Mouse (Mus musculus): ENCODE measurements around the gene Cacng5. TPM values are rescaled to one million over a fixed set of nuclear protein-coding genes. Genes with fewer than 3 reads are reported as not detected.

Gene Cacng5
- polyA plus RNA-seq, 1 experiment from 2014 or later, result 0.82 TPM

- WGBS, result 88% methylated on average over 2 of the region's 2 CpGs
- H3K4me1 ChIP-seq (replicated peaks; ENCODE audit: control insufficient read depth, insufficient read depth, low read length), result no peaks in the 10 kb centered on the region
- no peak overlapping the region for H3K4me2 ChIP-seq (replicated peaks; ENCODE audit: low read depth, low read length)
- DNase-seq (ENCODE audit: low spot score) (no peak), ATAC-seq (ENCODE audit: low FRiP score) (no peak)
- no peak overlapping the region for H3K4me3 ChIP-seq (ENCODE audit: low read depth, low read length)
- H3K27ac ChIP-seq (ENCODE audit: low read depth, low read length), result no peak overlapping the region
- no peaks in the 10 kb centered on the region for H3K36me3 ChIP-seq (ENCODE audit: control insufficient read depth, insufficient read depth, low read length)
- no peak overlapping the region for H3K9ac ChIP-seq (ENCODE audit: low read depth, low read length)
- no peaks in the 10 kb centered on the region for H3K27me3 ChIP-seq (ENCODE audit: control insufficient read depth, insufficient read depth, low read length)
- H3K9me3 ChIP-seq (ENCODE audit: control insufficient read depth, low read length), result 0 out of 2 replicates have a peak, but pooled peaks cover 2% of the 10 kb centered on the region
These were observed 22.1 kb upstream of the Cacng5 start for GRCm38 (mm10) chr11:107936929-107937328.

- 71% methylated on average over 7 of the region's 7 CpGs for WGBS
- Histone ChIP-seq H3K27ac (ENCODE audit: low read depth, low read length) (no peak overlapping the region), H3K4me1 (replicated peaks; ENCODE audit: control insufficient read depth, insufficient read depth, low read length) (no peaks in the 10 kb centered on the region), H3K9ac (ENCODE audit: low read depth, low read length) (no peak overlapping the region), H3K27me3 (ENCODE audit: control insufficient read depth, insufficient read depth, low read length) (no peaks in the 10 kb centered on the region), H3K4me2 (replicated peaks; ENCODE audit: low read depth, low read length) (no peak overlapping the region), H3K36me3 (ENCODE audit: control insufficient read depth, insufficient read depth, low read length) (no peaks in the 10 kb centered on the region), H3K9me3 (ENCODE audit: control insufficient read depth, low read length) (no peaks in the 10 kb centered on the region), H3K4me3 (ENCODE audit: low read depth, low read length) (no peak overlapping the region)
- ATAC-seq (ENCODE audit: low FRiP score) (no peak), DNase-seq (ENCODE audit: low spot score) (no peak)
These were observed 16.9 kb upstream of the Cacng5 start for GRCm38 (mm10) chr11:107931721-107932120.

GRCm38 (mm10) chr11:107931288-107931687 is 16.4 kb upstream of the Cacng5 start:
- Histone ChIP-seq H3K27me3 (ENCODE audit: control insufficient read depth, insufficient read depth, low read length) (no peaks in the 10 kb centered on the region), H3K4me2 (replicated peaks; ENCODE audit: low read depth, low read length) (no peak overlapping the region), H3K27ac (ENCODE audit: low read depth, low read length) (no peak overlapping the region), H3K36me3 (ENCODE audit: control insufficient read depth, insufficient read depth, low read length) (no peaks in the 10 kb centered on the region), H3K9me3 (ENCODE audit: control insufficient read depth, low read length) (no peaks in the 10 kb centered on the region), H3K4me3 (ENCODE audit: low read depth, low read length) (no peak overlapping the region), H3K9ac (ENCODE audit: low read depth, low read length) (no peak overlapping the region), H3K4me1 (replicated peaks; ENCODE audit: control insufficient read depth, insufficient read depth, low read length) (no peaks in the 10 kb centered on the region)
- no peak for DNase-seq (ENCODE audit: low spot score)
- ATAC-seq (ENCODE audit: low FRiP score), result no peak
- WGBS, result 92% methylated on average over 11 of the region's 11 CpGs

- Histone ChIP-seq H3K27ac (ENCODE audit: low read depth, low read length) (no peak overlapping the region), H3K4me2 (replicated peaks; ENCODE audit: low read depth, low read length) (no peak overlapping the region), H3K9me3 (ENCODE audit: control insufficient read depth, low read length) (no peaks in the 10 kb centered on the region), H3K4me1 (replicated peaks; ENCODE audit: control insufficient read depth, insufficient read depth, low read length) (no peaks in the 10 kb centered on the region), H3K36me3 (ENCODE audit: control insufficient read depth, insufficient read depth, low read length) (no peaks in the 10 kb centered on the region), H3K9ac (ENCODE audit: low read depth, low read length) (no peak overlapping the region), H3K4me3 (ENCODE audit: low read depth, low read length) (no peak overlapping the region), H3K27me3 (ENCODE audit: control insufficient read depth, insufficient read depth, low read length) (no peaks in the 10 kb centered on the region)
- WGBS, result 73% methylated on average over 3 of the region's 3 CpGs
- no peak for ATAC-seq (ENCODE audit: low FRiP score)
- DNase-seq (ENCODE audit: low spot score), result no peak
These were observed 14.9 kb upstream of the Cacng5 start for GRCm38 (mm10) chr11:107929712-107930111.

GRCm38 (mm10) chr11:107919852-107920508 is 5.1 kb upstream of the Cacng5 start:
- no peak overlapping the region for H3K9ac ChIP-seq (ENCODE audit: low read depth, low read length)
- no peak overlapping the region for H3K27ac ChIP-seq (ENCODE audit: low read depth, low read length)
- H3K27me3 ChIP-seq (ENCODE audit: control insufficient read depth, insufficient read depth, low read length), result peaks cover 6% of the 10 kb centered on the region; the same call in 1 of the 2 replicates
- H3K9me3 ChIP-seq (ENCODE audit: control insufficient read depth, low read length), result no peaks in the 10 kb centered on the region
- no peak overlapping the region for H3K4me3 ChIP-seq (ENCODE audit: low read depth, low read length)
- peak; percentile 33 for DNase-seq (ENCODE audit: low spot score)
- WGBS, result 42% methylated on average over 16 of the region's 16 CpGs
- no peak overlapping the region for H3K4me2 ChIP-seq (replicated peaks; ENCODE audit: low read depth, low read length)
- no peaks in the 10 kb centered on the region for H3K36me3 ChIP-seq (ENCODE audit: control insufficient read depth, insufficient read depth, low read length)
- peaks cover 3% of the 10 kb centered on the region; the same call in 1 of the 2 replicates for H3K4me1 ChIP-seq (replicated peaks; ENCODE audit: control insufficient read depth, insufficient read depth, low read length)
- no peak for ATAC-seq (ENCODE audit: low FRiP score)

GRCm38 (mm10) chr11:107917721-107918235 is 2.9 kb upstream of the Cacng5 start:
- ATAC-seq (ENCODE audit: low FRiP score) (peak; percentile 34; the same call in 1 of the 2 replicates), DNase-seq (ENCODE audit: low spot score) (peak; percentile 29)
- peaks cover 16% of the 10 kb centered on the region for H3K27me3 ChIP-seq (ENCODE audit: control insufficient read depth, insufficient read depth, low read length)
- H3K4me2 ChIP-seq (replicated peaks; ENCODE audit: low read depth, low read length), result no peak overlapping the region
- no peaks in the 10 kb centered on the region for H3K36me3 ChIP-seq (ENCODE audit: control insufficient read depth, insufficient read depth, low read length)
- H3K4me3 ChIP-seq (ENCODE audit: low read depth, low read length), result no peak overlapping the region
- no peak overlapping the region for H3K27ac ChIP-seq (ENCODE audit: low read depth, low read length)
- no peak overlapping the region for H3K9ac ChIP-seq (ENCODE audit: low read depth, low read length)
- H3K4me1 ChIP-seq (replicated peaks; ENCODE audit: control insufficient read depth, insufficient read depth, low read length), result peaks cover 3% of the 10 kb centered on the region; the same call in 1 of the 2 replicates
- H3K9me3 ChIP-seq (ENCODE audit: control insufficient read depth, low read length), result no peaks in the 10 kb centered on the region
- 55% methylated on average over 9 of the region's 9 CpGs for WGBS

- Histone ChIP-seq H3K9ac (ENCODE audit: low read depth, low read length) (no peak overlapping the region), H3K36me3 (ENCODE audit: control insufficient read depth, insufficient read depth, low read length) (no peaks in the 10 kb centered on the region), H3K27ac (ENCODE audit: low read depth, low read length) (no peak overlapping the region), H3K27me3 (ENCODE audit: control insufficient read depth, insufficient read depth, low read length) (peaks cover 16% of the 10 kb centered on the region), H3K4me2 (replicated peaks; ENCODE audit: low read depth, low read length) (no peak overlapping the region), H3K9me3 (ENCODE audit: control insufficient read depth, low read length) (no peaks in the 10 kb centered on the region), H3K4me1 (replicated peaks; ENCODE audit: control insufficient read depth, insufficient read depth, low read length) (peaks cover 3% of the 10 kb centered on the region; the same call in 1 of the 2 replicates), H3K4me3 (ENCODE audit: low read depth, low read length) (no peak overlapping the region)
- 62% methylated on average over 3 of the region's 3 CpGs for WGBS
- DNase-seq (ENCODE audit: low spot score), result no peak
- ATAC-seq (ENCODE audit: low FRiP score), result no peak
These were observed 1.5 kb downstream of the Cacng5 start for GRCm38 (mm10) chr11:107913317-107913716.

- no peak for ATAC-seq (ENCODE audit: low FRiP score)
- 72% methylated on average over 9 of the region's 9 CpGs for WGBS
- Histone ChIP-seq H3K36me3 (ENCODE audit: control insufficient read depth, insufficient read depth, low read length) (no peaks in the 10 kb centered on the region), H3K4me2 (replicated peaks; ENCODE audit: low read depth, low read length) (no peak overlapping the region), H3K4me3 (ENCODE audit: low read depth, low read length) (no peak overlapping the region), H3K9me3 (ENCODE audit: control insufficient read depth, low read length) (no peaks in the 10 kb centered on the region), H3K4me1 (replicated peaks; ENCODE audit: control insufficient read depth, insufficient read depth, low read length) (no peaks in the 10 kb centered on the region), H3K27me3 (ENCODE audit: control insufficient read depth, insufficient read depth, low read length) (no peaks in the 10 kb centered on the region), H3K9ac (ENCODE audit: low read depth, low read length) (no peak overlapping the region), H3K27ac (ENCODE audit: low read depth, low read length) (no peak overlapping the region)
- no peak for DNase-seq (ENCODE audit: low spot score)
These were observed 9.5 kb downstream of the Cacng5 start for GRCm38 (mm10) chr11:107905364-107905763.

GRCm38 (mm10) chr11:107903966-107904605 is 10.8 kb downstream of the Cacng5 start:
- no peak for ATAC-seq (ENCODE audit: low FRiP score)
- no peaks in the 10 kb centered on the region for H3K27me3 ChIP-seq (ENCODE audit: control insufficient read depth, insufficient read depth, low read length)
- H3K27ac ChIP-seq (ENCODE audit: low read depth, low read length), result no peak overlapping the region
- WGBS, result 46% methylated on average over 4 of the region's 4 CpGs
- H3K4me2 ChIP-seq (replicated peaks; ENCODE audit: low read depth, low read length), result no peak overlapping the region
- H3K4me1 ChIP-seq (replicated peaks; ENCODE audit: control insufficient read depth, insufficient read depth, low read length), result no peaks in the 10 kb centered on the region
- H3K9ac ChIP-seq (ENCODE audit: low read depth, low read length), result no peak overlapping the region
- no peaks in the 10 kb centered on the region for H3K9me3 ChIP-seq (ENCODE audit: control insufficient read depth, low read length)
- no peak overlapping the region for H3K4me3 ChIP-seq (ENCODE audit: low read depth, low read length)
- no peaks in the 10 kb centered on the region for H3K36me3 ChIP-seq (ENCODE audit: control insufficient read depth, insufficient read depth, low read length)
- no peak for DNase-seq (ENCODE audit: low spot score)
